Mouse (Mus musculus) megakaryocyte, adult 5-6 weeks (primary cell): Measurements from ENCODE around the gene 1110065P20Rik. TPM values are rescaled to one million over a fixed set of nuclear protein-coding genes. Genes with fewer than 3 reads are reported as not detected.
A peak's percentile ranks its signal among the peaks of the same experiment; 100 is the strongest.

Source experiments
- ATAC-seq: 2 replicates; pipeline ENCODE4 v1.8.0; 2016; ENCODE audit warnings: mild to moderate bottlenecking, inconsistent platforms; ENCODE audit not compliant: poor library complexity, severe bottlenecking
- total RNA-seq, 2 experiments: library from RNA; stranded (forward) in 1 of 2; stranded (reverse) in 1 of 2; fragments of 153-499, 151-499 nt in 1 of 2; fragments of 221-1000, 200-1000 nt in 1 of 2; gene quantifications; 2 replicates each; pipeline versions ENCODE4 v1.2.3 to v1.2.4; 2015 to 2017

The 1110065P20Rik gene
- total RNA-seq (2015), result 5.8 and 6.3 TPM in 2 replicates
- 1.6 and 1.7 TPM in 2 replicates for total RNA-seq (2017)

GRCm38 (mm10) chr4:124850933-124851658, at the start of gene 1110065P20Rik:
Gene 1110065P20Rik, minus strand, starts transcription at chr4:124851196.
- ATAC-seq, result peak; percentile 64

- ATAC-seq, result no peak
These were observed 48.9 kb upstream of the 1110065P20Rik start for GRCm38 (mm10) chr4:124899906-124900305.

- no peak for ATAC-seq
These were observed 47.4 kb upstream of the 1110065P20Rik start for GRCm38 (mm10) chr4:124898428-124898827.

GRCm38 (mm10) chr4:124894508-124895428, 43.8 kb upstream of the 1110065P20Rik start:
- ATAC-seq, result no peak

GRCm38 (mm10) chr4:124893769-124894168, 42.8 kb upstream of the 1110065P20Rik start:
- no peak for ATAC-seq

GRCm38 (mm10) chr4:124890831-124891230, 39.8 kb upstream of the 1110065P20Rik start:
- ATAC-seq, result no peak

GRCm38 (mm10) chr4:124889935-124890334, 38.9 kb upstream of the 1110065P20Rik start:
- ATAC-seq, result no peak

- no peak for ATAC-seq
These were observed 37.7 kb upstream of the 1110065P20Rik start for GRCm38 (mm10) chr4:124888702-124889101.

- ATAC-seq, result no peak
These were observed 31.2 kb upstream of the 1110065P20Rik start for GRCm38 (mm10) chr4:124882151-124882729.

GRCm38 (mm10) chr4:124881341-124881908, 30.4 kb upstream of the 1110065P20Rik start:
- no peak for ATAC-seq

- ATAC-seq, result no peak
These were observed 29.6 kb upstream of the 1110065P20Rik start, which contains the start of gene Epha10 for GRCm38 (mm10) chr4:124880599-124880998. Gene Epha10, plus strand, starts transcription at chr4:124880899.

- ATAC-seq, result no peak
These were observed 21.7 kb upstream of the 1110065P20Rik start for GRCm38 (mm10) chr4:124872719-124873118.

- no peak for ATAC-seq
These were observed 10.5 kb upstream of the 1110065P20Rik start, which contains the start of gene Maneal for GRCm38 (mm10) chr4:124861283-124862188. Gene Maneal, minus strand, starts transcription at chr4:124862171.

GRCm38 (mm10) chr4:124860446-124860845, 9.4 kb upstream of the 1110065P20Rik start:
- ATAC-seq, result peak; percentile 56; the same call in 1 of the 2 replicates

- no peak for ATAC-seq
These were observed 7.4 kb upstream of the 1110065P20Rik start for GRCm38 (mm10) chr4:124858370-124858769.

- no peak for ATAC-seq
These were observed 5.3 kb upstream of the 1110065P20Rik start for GRCm38 (mm10) chr4:124856294-124856693.

- ATAC-seq, result peak; percentile 87
These were observed 609 bp downstream of the 1110065P20Rik start, which contains the start of gene Yrdc for GRCm38 (mm10) chr4:124850261-124850913. Gene Yrdc, plus strand, starts transcription at chr4:124850679.

- ATAC-seq, result no peak
These were observed 1.2 kb downstream of the 1110065P20Rik start for GRCm38 (mm10) chr4:124849631-124850260.
